20 mouse cellular contexts compared by ENCODE assay signal in genomic region chr6:39747094-39747493, GRCm38 (mm10). TPM values are rescaled to one million over a fixed set of nuclear protein-coding genes. Genes with fewer than 3 reads are reported as not detected.
A peak's percentile ranks its signal among the peaks of the same experiment; 100 is the strongest.
DNase-seq lines count a peak whose midpoint lies in the region; ATAC-seq lines count a peak whose summit lies in the region.
"Had no signal": no experiment of that assay in that cellular context is flagged by ENCODE, and none has a peak within 500 bp of the region (broad histone marks: within the 10 kb centered on the region; RNA-seq: fewer than 3 reads in every experiment).

No protein-coding gene starts in this region.

- H3K9me3 ChIP-seq in hindbrain, embryonic 14.5 days (ENCODE audit: control insufficient read depth, low read length): no peaks in the 10 kb centered on the region
- no peaks in the 10 kb centered on the region for H3K9me3 ChIP-seq in hindbrain, embryonic 11.5 days (ENCODE audit: control insufficient read depth, low read length)
- H3K9me3 ChIP-seq in forebrain, embryonic 14.5 days (replicated peaks; ENCODE audit: control insufficient read depth, low read length): no peaks in the 10 kb centered on the region
- H3K9me3 ChIP-seq in midbrain, embryonic 16.5 days (replicated peaks; ENCODE audit: control insufficient read depth, low read length, poor library complexity, severe bottlenecking): no peaks in the 10 kb centered on the region
- H3K9me3 ChIP-seq in intestine, embryonic 15.5 days: no peaks in the 10 kb centered on the region
- H3K9me3 ChIP-seq: heart, embryonic 15.5 days; limb, embryonic 10.5 days had no signal

- no peaks in the 10 kb centered on the region for H3K27me3 ChIP-seq in hindbrain, embryonic 14.5 days (ENCODE audit: control insufficient read depth, insufficient read depth, low read length)
- no peaks in the 10 kb centered on the region for H3K27me3 ChIP-seq in hindbrain, embryonic 11.5 days (ENCODE audit: control insufficient read depth, insufficient read depth, low read length)
- H3K27me3 ChIP-seq in forebrain, embryonic 14.5 days (replicated peaks; ENCODE audit: control insufficient read depth, insufficient read depth, low read length): no peaks in the 10 kb centered on the region
- H3K27me3 ChIP-seq in midbrain, embryonic 16.5 days (ENCODE audit: control insufficient read depth, insufficient read depth, low read depth, low read length): no peaks in the 10 kb centered on the region
- H3K27me3 ChIP-seq in intestine, embryonic 15.5 days (replicated peaks): no peaks in the 10 kb centered on the region
- H3K27me3 ChIP-seq: heart, embryonic 15.5 days had no signal

- DNase-seq in hindbrain, embryonic 14.5 days (ENCODE audit: low spot score): no peak
- no peak for DNase-seq in hindbrain, embryonic 11.5 days (ENCODE audit: low spot score)
- peak; percentile 33 for DNase-seq in brain, adult 2 months (ENCODE audit: low read depth, low spot score)
- peak; percentile 77 for DNase-seq in forebrain, embryonic 14.5 days (ENCODE audit: low spot score)
- DNase-seq in left cerebral cortex, postnatal 14 days (ENCODE audit: low spot score in 2 of 2): no peak
- no peak for DNase-seq in layer of hippocampus, postnatal 14 days (ENCODE audit: low spot score in 2 of 2)
- DNase-seq: B cell, adult 2 months; cerebellum, adult 9-10 months; gastrocnemius, postnatal 25 days; kidney, adult 11 months; liver, postnatal 0 days; lung, postnatal 10 days; thymus, postnatal 14 days had no signal

- no peak overlapping the region for H3K4me2 ChIP-seq in hindbrain, embryonic 14.5 days (replicated peaks)
- no peak overlapping the region for H3K4me2 ChIP-seq in hindbrain, embryonic 11.5 days (replicated peaks; ENCODE audit: low read depth, low read length)
- H3K4me2 ChIP-seq in forebrain, embryonic 14.5 days (ENCODE audit: low read length): no peak overlapping the region
- H3K4me2 ChIP-seq in midbrain, embryonic 16.5 days (ENCODE audit: low read length): no peak overlapping the region
- no peak overlapping the region for H3K4me2 ChIP-seq in intestine, embryonic 15.5 days (replicated peaks)
- H3K4me2 ChIP-seq: heart, embryonic 15.5 days had no signal

- H3K4me3 ChIP-seq in hindbrain, embryonic 14.5 days (replicated peaks; ENCODE audit: low read length): no peak overlapping the region
- H3K4me3 ChIP-seq in hindbrain, embryonic 11.5 days (ENCODE audit: low read depth, low read length): no peak overlapping the region
- no peak overlapping the region for H3K4me3 ChIP-seq in forebrain, embryonic 14.5 days (ENCODE audit: low read depth, low read length)
- H3K4me3 ChIP-seq in midbrain, embryonic 16.5 days (ENCODE audit: low read depth, low read length): no peak overlapping the region
- H3K4me3 ChIP-seq in intestine, embryonic 15.5 days (replicated peaks): no peak overlapping the region
- H3K4me3 ChIP-seq: heart, embryonic 15.5 days; left cerebral cortex, adult 2 months; limb, embryonic 10.5 days had no signal

- intact Hi-C loops in left cerebral cortex, postnatal 14 days (cut with DNase I): no loop called here

- ATAC-seq in hindbrain, embryonic 14.5 days (ENCODE audit: low FRiP score): no peak
- no peak for ATAC-seq in hindbrain, embryonic 11.5 days (ENCODE audit: low FRiP score)
- ATAC-seq in forebrain, embryonic 14.5 days: peak; percentile 55; the same call in 1 of the 2 replicates
- ATAC-seq in midbrain, embryonic 16.5 days: no peak
- ATAC-seq in intestine, embryonic 15.5 days: no peak
- ATAC-seq: liver, postnatal 0 days had no signal

- H3K36me3 ChIP-seq in hindbrain, embryonic 14.5 days (replicated peaks; ENCODE audit: control insufficient read depth, insufficient read depth): no peaks in the 10 kb centered on the region
- H3K36me3 ChIP-seq in hindbrain, embryonic 11.5 days (ENCODE audit: control insufficient read depth, insufficient read depth, low read length): no peaks in the 10 kb centered on the region
- H3K36me3 ChIP-seq in forebrain, embryonic 14.5 days (ENCODE audit: control insufficient read depth, insufficient read depth, low read length): no peaks in the 10 kb centered on the region
- H3K36me3 ChIP-seq in midbrain, embryonic 16.5 days (ENCODE audit: control insufficient read depth, insufficient read depth, low read length): no peaks in the 10 kb centered on the region
- no peaks in the 10 kb centered on the region for H3K36me3 ChIP-seq in intestine, embryonic 15.5 days
- H3K36me3 ChIP-seq: heart, embryonic 15.5 days; limb, embryonic 10.5 days had no signal

- WGBS in hindbrain, embryonic 14.5 days: 16% methylated on average over 1 of the region's 1 CpGs
- 21% methylated on average over 1 of the region's 1 CpGs for WGBS in hindbrain, embryonic 11.5 days
- 0% methylated on average over 1 of the region's 1 CpGs for WGBS in forebrain, embryonic 14.5 days
- WGBS in midbrain, embryonic 16.5 days: 14% methylated on average over 1 of the region's 1 CpGs
- 43% methylated on average over 1 of the region's 1 CpGs for WGBS in intestine, embryonic 15.5 days

- no peak overlapping the region for H3K9ac ChIP-seq in hindbrain, embryonic 14.5 days
- H3K9ac ChIP-seq in hindbrain, embryonic 11.5 days (ENCODE audit: low read depth, low read length): no peak overlapping the region
- H3K9ac ChIP-seq in forebrain, embryonic 14.5 days (ENCODE audit: low read length): no peak overlapping the region
- no peak overlapping the region for H3K9ac ChIP-seq in midbrain, embryonic 16.5 days (ENCODE audit: low read depth, low read length)
- no peak overlapping the region for H3K9ac ChIP-seq in intestine, embryonic 15.5 days
- H3K9ac ChIP-seq: heart, embryonic 15.5 days; liver, postnatal 0 days had no signal

- H3K27ac ChIP-seq in hindbrain, embryonic 14.5 days: peak overlapping the region; percentile 47; the same call in 1 of the 2 replicates
- H3K27ac ChIP-seq in hindbrain, embryonic 11.5 days (ENCODE audit: low read depth, low read length): no peak overlapping the region
- H3K27ac ChIP-seq in forebrain, embryonic 14.5 days (ENCODE audit: low read depth, low read length): peak overlapping the region; percentile 35; the same call in 1 of the 2 replicates
- H3K27ac ChIP-seq in midbrain, embryonic 16.5 days (ENCODE audit: low read length): peak overlapping the region; percentile 23; the same call in 1 of the 2 replicates
- no peak overlapping the region for H3K27ac ChIP-seq in intestine, embryonic 15.5 days
- H3K27ac ChIP-seq: heart, embryonic 15.5 days; kidney, postnatal 0 days; left cerebral cortex, adult 2 months; limb, embryonic 10.5 days; stomach, postnatal 0 days had no signal

- no peaks in the 10 kb centered on the region for H3K4me1 ChIP-seq in hindbrain, embryonic 14.5 days (replicated peaks; ENCODE audit: control insufficient read depth, insufficient read depth, low read length)
- no peaks in the 10 kb centered on the region for H3K4me1 ChIP-seq in hindbrain, embryonic 11.5 days (replicated peaks; ENCODE audit: control insufficient read depth, insufficient read depth, low read length)
- no peaks in the 10 kb centered on the region for H3K4me1 ChIP-seq in forebrain, embryonic 14.5 days (ENCODE audit: control insufficient read depth, insufficient read depth, low read length)
- peaks cover 5% of the 10 kb centered on the region; the same call in 1 of the 2 replicates for H3K4me1 ChIP-seq in midbrain, embryonic 16.5 days (ENCODE audit: control insufficient read depth, insufficient read depth, low read length)
- H3K4me1 ChIP-seq in intestine, embryonic 15.5 days (replicated peaks): no peaks in the 10 kb centered on the region
- H3K4me1 ChIP-seq: heart, embryonic 15.5 days; limb, embryonic 10.5 days had no signal

RNA-seq across cellular contexts. Expression of gene Braf, which starts 21.8 kb away (rescaled TPM):
- polyA plus RNA-seq in hindbrain, embryonic 14.5 days (2014; fragmentation: Nextera tagmentation; extraction: Ambion mirVana): 28.0 and 28.3 TPM in 2 replicates
- 22.6 and 23.7 TPM in 2 replicates for polyA plus RNA-seq in hindbrain, embryonic 11.5 days (2014; fragmentation: Nextera tagmentation; extraction: Ambion mirVana)
- polyA plus RNA-seq in forebrain, embryonic 14.5 days (2014; fragmentation: Nextera tagmentation; extraction: Ambion mirVana): 13.4 and 16.9 TPM in 2 replicates
- 25.2 and 26.7 TPM in 2 replicates for polyA plus RNA-seq in midbrain, embryonic 16.5 days (2015; fragmentation: Nextera tagmentation; extraction: Ambion mirVana)
- total RNA-seq in left cerebral cortex, postnatal 14 days (2021): 100 to 1,000 TPM in 1 of 2 experiments, 10 to 100 TPM in 1; 94.5 to 101 TPM
- 12.0 and 13.2 TPM in 2 replicates for polyA plus RNA-seq in intestine, embryonic 15.5 days (2015; fragmentation: Nextera tagmentation; extraction: Ambion mirVana)
- total RNA-seq in layer of hippocampus, postnatal 14 days (2021): 100 to 1,000 TPM in 1 of 2 experiments, 10 to 100 TPM in 1; 99.6 to 107 TPM

Comparison
In these comparisons a context has a peak if more than half of its experiments do, and no peak if none do; other contexts are left out.
1. H3K27ac ChIP-seq: peak in hindbrain, embryonic 14.5 days (single experiment), forebrain, embryonic 14.5 days (single experiment) and midbrain, embryonic 16.5 days (single experiment); none in hindbrain, embryonic 11.5 days (single experiment) and intestine, embryonic 15.5 days (single experiment).
2. DNase-seq: peak in brain, adult 2 months (single experiment) and forebrain, embryonic 14.5 days (single experiment); none in hindbrain, embryonic 14.5 days (single experiment), hindbrain, embryonic 11.5 days (single experiment), left cerebral cortex, postnatal 14 days (0 of 2) and layer of hippocampus, postnatal 14 days (0 of 2).